Mouse (Mus musculus): Measurements from ENCODE around the gene Tmem127. TPM values are rescaled to one million over a fixed set of nuclear protein-coding genes. Genes with fewer than 3 reads are reported as not detected.

The Tmem127 gene
- polyA plus RNA-seq, 1 experiment from 2014 or later = 16.0 TPM

- Histone ChIP-seq H3K27me3 (replicated peaks) (no peaks in the 10 kb centered on the region), H3K27ac (peak overlapping the region; percentile 89), H3K4me1 (peaks cover 51% of the 10 kb centered on the region), H3K4me3 (peak overlapping the region; percentile 74), H3K9ac (peak overlapping the region; percentile 84), H3K9me3 (replicated peaks) (no peaks in the 10 kb centered on the region), H3K4me2 (peak overlapping the region; percentile 92), H3K36me3 (peaks cover 39% of the 10 kb centered on the region)
- under 1% methylated on average over 39 of the region's 39 CpGs for WGBS (ENCODE audit: insufficient replicate concordance)
- ATAC-seq = peak; percentile 50
These were observed 761 bp downstream of the Tmem127 start for GRCm38 (mm10) chr2:127248334-127249004.

GRCm38 (mm10) chr2:127250291-127251008 is 2.7 kb downstream of the Tmem127 start:
- no peak for ATAC-seq
- peak overlapping the region; percentile 10; the same call in 1 of the 2 replicates for H3K9ac ChIP-seq
- H3K36me3 ChIP-seq = peaks cover 21% of the 10 kb centered on the region
- WGBS (ENCODE audit: insufficient replicate concordance) = 62% methylated on average over 9 of the region's 9 CpGs
- H3K27ac ChIP-seq = peak overlapping the region; percentile 55; the same call in 1 of the 2 replicates
- H3K9me3 ChIP-seq (replicated peaks) = no peaks in the 10 kb centered on the region
- no peaks in the 10 kb centered on the region for H3K27me3 ChIP-seq (replicated peaks)
- H3K4me1 ChIP-seq = peaks cover 50% of the 10 kb centered on the region
- no peak overlapping the region for H3K4me3 ChIP-seq
- peak overlapping the region; percentile 20 for H3K4me2 ChIP-seq

- H3K27ac ChIP-seq = no peak overlapping the region
- 74% methylated on average over 3 of the region's 3 CpGs for WGBS (ENCODE audit: insufficient replicate concordance)
- H3K4me1 ChIP-seq = peaks cover 40% of the 10 kb centered on the region
- peaks cover 16% of the 10 kb centered on the region for H3K36me3 ChIP-seq
- H3K9me3 ChIP-seq (replicated peaks) = no peaks in the 10 kb centered on the region
- no peak overlapping the region for H3K9ac ChIP-seq
- no peak overlapping the region for H3K4me3 ChIP-seq
- H3K27me3 ChIP-seq (replicated peaks) = no peaks in the 10 kb centered on the region
- no peak for ATAC-seq
- no peak overlapping the region for H3K4me2 ChIP-seq
These were observed 3.7 kb downstream of the Tmem127 start for GRCm38 (mm10) chr2:127251457-127251856.

GRCm38 (mm10) chr2:127251880-127252527 is 4.3 kb downstream of the Tmem127 start:
- ATAC-seq = no peak
- Histone ChIP-seq H3K9me3 (replicated peaks) (no peaks in the 10 kb centered on the region), H3K36me3 (peaks cover 22% of the 10 kb centered on the region), H3K4me2 (no peak overlapping the region), H3K27ac (no peak overlapping the region), H3K4me1 (peaks cover 34% of the 10 kb centered on the region), H3K27me3 (replicated peaks) (no peaks in the 10 kb centered on the region), H3K9ac (no peak overlapping the region; the same call in 1 of the 2 replicates), H3K4me3 (no peak overlapping the region)
- WGBS (ENCODE audit: insufficient replicate concordance) = 66% methylated on average over 3 of the region's 3 CpGs

DNA sequence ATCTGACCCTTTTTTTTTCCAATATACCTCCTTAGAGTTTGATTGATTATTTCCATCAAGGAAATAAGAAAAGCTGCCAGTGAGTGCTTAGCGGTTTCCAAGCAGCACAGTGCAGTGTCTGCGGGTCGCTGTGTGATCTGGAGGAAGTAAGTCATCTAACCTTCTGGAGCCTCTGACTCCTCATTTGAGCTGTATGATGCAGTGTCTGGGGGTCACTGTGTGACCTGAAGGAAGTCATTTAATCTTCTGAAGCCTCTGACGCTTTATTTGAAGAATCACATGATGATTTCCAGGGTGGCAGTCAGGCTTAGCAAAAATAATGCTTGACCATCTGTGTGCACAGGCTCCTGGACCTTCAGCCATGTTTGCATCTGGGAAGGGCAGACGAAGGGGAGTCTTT is 5.1 kb downstream of the Tmem127 start:
- Histone ChIP-seq H3K9ac (no peak overlapping the region), H3K27ac (no peak overlapping the region), H3K9me3 (replicated peaks) (no peaks in the 10 kb centered on the region), H3K27me3 (replicated peaks) (no peaks in the 10 kb centered on the region), H3K4me2 (no peak overlapping the region), H3K36me3 (peaks cover 30% of the 10 kb centered on the region), H3K4me1 (peaks cover 34% of the 10 kb centered on the region), H3K4me3 (no peak overlapping the region)
- ATAC-seq = no peak
- WGBS (ENCODE audit: insufficient replicate concordance) = 81% methylated on average over 5 of the region's 5 CpGs

- H3K4me3 ChIP-seq = no peak overlapping the region
- ATAC-seq = no peak
- WGBS (ENCODE audit: insufficient replicate concordance) = 79% methylated on average over 3 of the region's 3 CpGs
These were observed 7.0 kb downstream of the Tmem127 start for GRCm38 (mm10) chr2:127254604-127255134.

DNA sequence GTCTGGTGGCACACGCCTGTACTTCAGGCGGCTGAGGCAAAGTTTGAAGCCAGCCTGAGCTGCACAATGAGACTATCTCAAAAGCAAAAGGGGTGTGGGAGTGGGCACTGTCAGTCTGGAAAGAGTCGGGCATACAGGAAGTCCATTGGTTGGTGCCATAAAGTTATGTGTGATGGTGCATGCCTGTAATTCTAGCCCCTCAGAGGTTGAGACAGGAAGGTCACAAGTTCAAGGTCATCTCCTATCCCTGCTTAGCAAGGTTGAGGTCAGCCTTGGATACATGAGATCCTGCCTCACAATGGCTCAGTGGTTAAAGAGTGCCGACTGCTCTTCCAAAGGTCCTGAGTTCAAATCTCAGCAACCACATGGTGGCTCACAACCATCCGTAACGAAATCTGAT is 7.6 kb downstream of the Tmem127 start:
- no peaks in the 10 kb centered on the region for H3K27me3 ChIP-seq (replicated peaks)
- H3K9me3 ChIP-seq (replicated peaks) = no peaks in the 10 kb centered on the region
- 79% methylated on average over 6 of the region's 6 CpGs for WGBS (ENCODE audit: insufficient replicate concordance)
- H3K9ac ChIP-seq = no peak overlapping the region
- no peak overlapping the region for H3K4me3 ChIP-seq
- H3K4me1 ChIP-seq = peaks cover 16% of the 10 kb centered on the region
- no peak for ATAC-seq
- H3K36me3 ChIP-seq = peaks cover 48% of the 10 kb centered on the region
- H3K27ac ChIP-seq = no peak overlapping the region
- no peak overlapping the region for H3K4me2 ChIP-seq

More at GRCm38 (mm10) chr2:127254604-127255134, 7.0 kb downstream of the Tmem127 start:
- Histone ChIP-seq H3K9ac (no peak overlapping the region), H3K4me2 (no peak overlapping the region), H3K36me3 (peaks cover 48% of the 10 kb centered on the region), H3K9me3 (replicated peaks) (no peaks in the 10 kb centered on the region), H3K27me3 (replicated peaks) (no peaks in the 10 kb centered on the region), H3K27ac (no peak overlapping the region), H3K4me1 (peaks cover 22% of the 10 kb centered on the region)

DNA sequence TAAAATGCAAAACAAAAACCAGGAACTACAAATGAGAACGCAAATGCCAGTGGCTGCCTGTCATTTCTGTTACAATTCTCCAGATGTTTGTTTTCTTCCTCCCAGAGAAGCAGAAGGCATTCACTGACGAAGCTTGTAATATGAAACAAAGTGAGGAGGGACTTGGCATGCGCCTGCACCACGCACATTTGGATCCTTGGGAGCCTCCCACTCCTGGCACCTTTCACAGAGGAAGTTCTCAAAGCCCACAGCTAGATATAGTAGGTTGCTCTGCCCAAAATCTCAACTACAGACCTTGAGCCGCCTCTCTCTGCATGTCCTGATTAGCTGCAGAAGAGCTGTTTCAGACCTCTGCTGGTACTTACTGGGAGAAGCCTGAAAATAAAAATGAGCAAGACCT is 11.6 kb downstream of the Tmem127 start:
- WGBS (ENCODE audit: insufficient replicate concordance) = 80% methylated on average over 5 of the region's 5 CpGs
- H3K27me3 ChIP-seq (replicated peaks) = no peaks in the 10 kb centered on the region
- H3K27ac ChIP-seq = no peak overlapping the region
- no peak for ATAC-seq
- H3K4me1 ChIP-seq = peaks cover 7% of the 10 kb centered on the region
- no peak overlapping the region for H3K4me3 ChIP-seq
- no peaks in the 10 kb centered on the region for H3K9me3 ChIP-seq (replicated peaks)
- H3K36me3 ChIP-seq = peaks cover 40% of the 10 kb centered on the region
- no peak overlapping the region for H3K4me2 ChIP-seq
- H3K9ac ChIP-seq = no peak overlapping the region

GRCm38 (mm10) chr2:127262480-127262879 is 14.8 kb downstream of the Tmem127 start:
- H3K27ac ChIP-seq = no peak overlapping the region
- H3K36me3 ChIP-seq = peaks cover 25% of the 10 kb centered on the region
- H3K9ac ChIP-seq = no peak overlapping the region
- H3K4me2 ChIP-seq = no peak overlapping the region
- no peaks in the 10 kb centered on the region for H3K9me3 ChIP-seq (replicated peaks)
- H3K27me3 ChIP-seq (replicated peaks) = no peaks in the 10 kb centered on the region
- H3K4me3 ChIP-seq = no peak overlapping the region
- H3K4me1 ChIP-seq = peaks cover 9% of the 10 kb centered on the region
- ATAC-seq = no peak

DNA sequence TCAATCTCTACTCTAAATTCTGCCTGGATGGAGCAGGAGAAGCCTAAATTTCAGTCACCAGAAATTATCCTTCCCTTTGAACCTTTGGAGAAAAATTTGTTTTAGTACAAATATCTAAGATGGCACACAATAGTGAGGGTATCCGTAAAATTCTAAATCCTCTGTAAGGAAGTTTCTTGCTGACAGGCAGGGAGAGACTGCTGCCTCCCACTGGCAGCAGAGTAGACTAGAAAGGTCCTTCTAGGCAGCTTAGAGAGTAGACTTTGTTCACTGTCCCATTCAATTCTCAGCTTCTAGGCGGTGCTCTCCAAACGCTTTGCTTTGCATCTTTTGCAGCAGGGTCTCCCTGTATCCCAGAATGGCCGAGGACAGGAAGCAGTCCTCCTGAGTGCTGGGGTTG is 20.1 kb downstream of the Tmem127 start:
- Histone ChIP-seq H3K27me3 (replicated peaks) (no peaks in the 10 kb centered on the region), H3K36me3 (peaks cover 6% of the 10 kb centered on the region), H3K4me1 (peaks cover 25% of the 10 kb centered on the region), H3K4me3 (no peak overlapping the region), H3K27ac (no peak overlapping the region), H3K9ac (no peak overlapping the region), H3K4me2 (no peak overlapping the region), H3K9me3 (replicated peaks) (no peaks in the 10 kb centered on the region)
- 64% methylated on average over 4 of the region's 4 CpGs for WGBS (ENCODE audit: insufficient replicate concordance)
- ATAC-seq = no peak

- Histone ChIP-seq H3K4me3 (peak within 1 kb of the TSS; percentile 97), H3K9ac (peak within 1 kb of the TSS; percentile 95), H3K36me3 (peaks cover 12% of the 10 kb centered on the region), H3K9me3 (replicated peaks) (no peaks in the 10 kb centered on the region), H3K4me2 (peak within 1 kb of the TSS; percentile 85), H3K27me3 (replicated peaks) (no peaks in the 10 kb centered on the region), H3K27ac (peak within 1 kb of the TSS; percentile 96), H3K4me1 (peaks cover 33% of the 10 kb centered on the region)
- ATAC-seq = peak; percentile 97
- under 1% methylated on average over 49 of the region's 49 CpGs for WGBS (ENCODE audit: insufficient replicate concordance)
These were observed 22.0 kb downstream of the Tmem127 start, which contains the start of gene Stard7 for GRCm38 (mm10) chr2:127269491-127270299. Stard7 (plus strand) TSS chr2:127270218.
